Comparison of ENCODE assay signal across 18 mouse cellular contexts in genomic region chr3:117067470-117068053, GRCm38 (mm10).
A peak's percentile ranks its signal among the peaks of the same experiment; 100 is the strongest.
DNase-seq lines count a peak whose midpoint lies in the region; TF ChIP-seq lines count a peak whose summit lies in the region.
"Had no signal": no experiment of that assay in that cellular context is flagged by ENCODE, and none has a peak within 500 bp of the region (broad histone marks: within the 10 kb centered on the region; RNA-seq: fewer than 3 reads in every experiment).

No protein-coding gene starts in this region.

- dilution Hi-C loops in CH12.LX (cut with MboI; ENCODE audit: extremely low pct_ligation_motif_present, extremely low pct_unique_long_range_greater_than_20kb, low sequenced_read_pairs), result no loop called here

- H3K9ac ChIP-seq in CH12.LX (ENCODE audit: insufficient read depth, low read depth), result no peak overlapping the region
- H3K9ac ChIP-seq in heart, adult 2 months (ENCODE audit: low read depth, low read length), result no peak overlapping the region
- H3K9ac ChIP-seq: embryonic facial prominence, embryonic 13.5 days; forebrain, embryonic 13.5 days; liver, embryonic 12.5 days; stomach, embryonic 15.5 days had no signal

- TF ChIP-seq CTCF in CH12.LX (conservative IDR thresholded peaks at IDR 0.05 in 1 of 2, IDR thresholded peaks at IDR 0.05 in 1 of 2; ENCODE audit: low read depth in 2 of 2, low read length in 2 of 2), result no peak
- no peak for TF ChIP-seq CTCF in heart, adult 2 months (IDR thresholded peaks at IDR 0.05)

- TF ChIP-seq RAD21 in CH12.LX (IDR thresholded peaks at IDR 0.05; ENCODE audit: low read depth, low read length), result no peak

- H3K36me3 ChIP-seq in CH12.LX (replicated peaks in 1 of 2; ENCODE audit: control insufficient read depth in 1 of 2, insufficient read depth in 1 of 2, low read length in 1 of 2), result no peaks in the 10 kb centered on the region
- H3K36me3 ChIP-seq in heart, adult 2 months (ENCODE audit: control insufficient read depth, insufficient read depth, low read length), result no peaks in the 10 kb centered on the region
- H3K36me3 ChIP-seq: embryonic facial prominence, embryonic 13.5 days; G1E; liver, embryonic 12.5 days; stomach, embryonic 15.5 days had no signal

- no peak overlapping the region for H3K27ac ChIP-seq in CH12.LX (ENCODE audit: insufficient read depth, low read depth)
- peak overlapping the region; percentile 62 for H3K27ac ChIP-seq in heart, adult 2 months
- H3K27ac ChIP-seq: embryonic facial prominence, embryonic 13.5 days; forebrain, embryonic 13.5 days; liver, embryonic 12.5 days; stomach, embryonic 15.5 days had no signal

- peaks cover 0 to 3% of the 10 kb centered on the region in 2 experiments; a peak in 1 of 4 replicates for H3K4me1 ChIP-seq in CH12.LX (ENCODE audit: control insufficient read depth in 1 of 2, insufficient read depth in 2 of 2)
- H3K4me1 ChIP-seq in heart, adult 2 months (ENCODE audit: control insufficient read depth, insufficient read depth, low read length), result peaks cover 4% of the 10 kb centered on the region
- H3K4me1 ChIP-seq: embryonic facial prominence, embryonic 13.5 days; forebrain, embryonic 13.5 days; liver, embryonic 12.5 days; stomach, embryonic 15.5 days had no signal

- H3K79me2 ChIP-seq in CH12.LX (replicated peaks; ENCODE audit: control insufficient read depth, extremely low read depth, insufficient read depth, poor library complexity, severe bottlenecking), result no peaks in the 10 kb centered on the region
- no peaks in the 10 kb centered on the region for H3K79me2 ChIP-seq in heart, adult 2 months (replicated peaks; ENCODE audit: control insufficient read depth, insufficient read depth, low read length)

- no peaks in the 10 kb centered on the region for H3K9me3 ChIP-seq in CH12.LX (replicated peaks; ENCODE audit: low read length)
- H3K9me3 ChIP-seq: embryonic facial prominence, embryonic 13.5 days; forebrain, embryonic 13.5 days; G1E; liver, embryonic 12.5 days; stomach, embryonic 15.5 days had no signal

- peak overlapping the region; percentile 16; the same call in 1 of the 2 replicates for H3K4me2 ChIP-seq in CH12.LX (ENCODE audit: insufficient read depth, low read depth, poor library complexity, severe bottlenecking)
- H3K4me2 ChIP-seq: embryonic facial prominence, embryonic 13.5 days; forebrain, embryonic 13.5 days; liver, embryonic 12.5 days; midbrain, embryonic 11.5 days; stomach, embryonic 15.5 days had no signal

- WGBS in heart, adult 2 months, result 43% methylated on average over 7 of the region's 7 CpGs

- H3K27me3 ChIP-seq in CH12.LX (replicated peaks), result no peaks in the 10 kb centered on the region
- H3K27me3 ChIP-seq in heart, adult 2 months (ENCODE audit: control insufficient read depth, insufficient read depth, low read length), result no peaks in the 10 kb centered on the region
- H3K27me3 ChIP-seq: embryonic facial prominence, embryonic 13.5 days; forebrain, embryonic 13.5 days; liver, embryonic 12.5 days; stomach, embryonic 15.5 days had no signal

- DNase-seq in heart, adult 18-20 months, result peak; percentile 18 to 35
- no peak for DNase-seq in heart, postnatal 25 days (ENCODE audit: low spot score)
- no peak for DNase-seq in CH12.LX (ENCODE audit: extremely low read depth)
- DNase-seq in heart, adult 2 months, result peak; percentile 22 to 26
- DNase-seq in heart, postnatal 10 days, result peak; percentile 14 to 26
- no peak for DNase-seq in layer of hippocampus, postnatal 36 days
- no peak for DNase-seq in layer of hippocampus, adult 18-20 months (ENCODE audit: low spot score in 2 of 2)
- DNase-seq in frontal cortex, adult 2 months (ENCODE audit: extremely low spot score in 1 of 2, low spot score in 1 of 2), result no peak
- DNase-seq: cerebellum, postnatal 25 days; kidney, adult 11 months; layer of hippocampus, adult 9-11 months; left cerebral cortex, postnatal 4 days had no signal

- in situ Hi-C loops in CH12.LX (cut with MboI; ENCODE audit: low pct_ligation_motif_present, low pct_unique_long_range_greater_than_20kb, low sequenced_read_pairs), result no loop called here

- intact Hi-C loops in heart, postnatal 25 days (cut with DNase I), result loop anchor here (5.0 kb wide), 2 partner anchors 80 to 145 kb away; no protein-coding TSS in a partner anchor
- intact Hi-C loops in heart, adult 2 months (cut with DNase I), result loop anchor here (5.0 kb wide), 3 partner anchors 40 to 145 kb away; no protein-coding TSS in a partner anchor
- intact Hi-C loops in heart, postnatal 10 days (cut with DNase I), result no loop called here

- no peak for TF ChIP-seq POLR2A in CH12.LX (IDR thresholded peaks at IDR 0.05; ENCODE audit: low read depth, low read length)
- 0 out of 2 replicates have a peak, but pooled peaks have one; percentile 10 for TF ChIP-seq POLR2A in heart, adult 2 months (IDR thresholded peaks at IDR 0.05; ENCODE audit: insufficient read depth, low read depth, low read length)

- TF ChIP-seq EP300 in CH12.LX (IDR thresholded peaks at IDR 0.05; ENCODE audit: low read length), result no peak
- TF ChIP-seq EP300 in heart, adult 2 months (IDR thresholded peaks at IDR 0.05; ENCODE audit: insufficient read depth, low read depth, low read length), result no peak

- no peak overlapping the region for H3K4me3 ChIP-seq in CH12.LX (replicated peaks in 1 of 3; ENCODE audit: low read depth in 2 of 3, low read length in 2 of 3, poor library complexity in 1 of 3)
- H3K4me3 ChIP-seq in heart, adult 2 months, result no peak overlapping the region
- H3K4me3 ChIP-seq: embryonic facial prominence, embryonic 13.5 days; forebrain, embryonic 13.5 days; liver, embryonic 12.5 days; stomach, embryonic 15.5 days had no signal

TF ChIP-seq in CH12.LX, 34 proteins besides CTCF, POLR2A, EP300 and RAD21:
- TF ChIP-seq TCF12 (IDR thresholded peaks at IDR 0.05; ENCODE audit: low read depth, low read length) (no peak), MYC (IDR thresholded peaks at IDR 0.05; ENCODE audit: low read depth, low read length) (no peak), JUND (conservative IDR thresholded peaks at IDR 0.05; ENCODE audit: low read depth, low read length) (no peak), HCFC1 (IDR thresholded peaks at IDR 0.05; ENCODE audit: low read depth, low read length) (no peak), MXI1 (IDR thresholded peaks at IDR 0.05; ENCODE audit: low read depth, low read length) (no peak), CHD2 (IDR thresholded peaks at IDR 0.05; ENCODE audit: low read length) (no peak), KAT2A (IDR thresholded peaks at IDR 0.05; ENCODE audit: insufficient replicate concordance, low read length) (no peak), SMC3 (IDR thresholded peaks at IDR 0.05; ENCODE audit: low read depth, low read length) (no peak), IRF4 (IDR thresholded peaks at IDR 0.05; ENCODE audit: low read depth, low read length) (no peak), TBP (conservative IDR thresholded peaks at IDR 0.05; ENCODE audit: low read depth, low read length) (no peak), USF1 (IDR thresholded peaks at IDR 0.05; ENCODE audit: low read depth, low read length) (no peak), RCOR1 (conservative IDR thresholded peaks at IDR 0.05; ENCODE audit: low read depth, low read length) (no peak), MAX (IDR thresholded peaks at IDR 0.05; ENCODE audit: low read length) (no peak), ETS1 (conservative IDR thresholded peaks at IDR 0.05; ENCODE audit: low read depth, low read length) (no peak), ELF1 (IDR thresholded peaks at IDR 0.05; ENCODE audit: low read depth, low read length) (no peak)

Comparison
In these comparisons a context has a peak if more than half of its experiments do, and no peak if none do; other contexts are left out.
1. DNase-seq: peak in heart, adult 18-20 months (2 of 2), heart, adult 2 months (2 of 2) and heart, postnatal 10 days (2 of 2); none in heart, postnatal 25 days (single experiment), CH12.LX (single experiment), layer of hippocampus, postnatal 36 days (0 of 2), layer of hippocampus, adult 18-20 months (0 of 2) and frontal cortex, adult 2 months (0 of 2).